ENCODE assay signal across 24 mouse cellular contexts in genomic region chr7:63916268-63916907, GRCm38 (mm10). TPM values are rescaled to one million over a fixed set of nuclear protein-coding genes. Genes with fewer than 3 reads are reported as not detected.
DNase-seq lines count a peak whose midpoint lies in the region; ATAC-seq and TF ChIP-seq lines count a peak whose summit lies in the region.
"Had no signal": no experiment of that assay in that cellular context is flagged by ENCODE, and none has a peak within 500 bp of the region (broad histone marks: within the 10 kb centered on the region; RNA-seq: fewer than 3 reads in every experiment).

E030018B13Rik (plus strand) TSS chr7:63916857.

- H3K36me3 ChIP-seq in heart, adult 2 months (ENCODE audit: control insufficient read depth, insufficient read depth, low read length), result peaks cover 45% of the 10 kb centered on the region
- H3K36me3 ChIP-seq in liver, adult 2 months (ENCODE audit: control insufficient read depth, insufficient read depth, low read length), result no peaks in the 10 kb centered on the region
- H3K36me3 ChIP-seq in liver, embryonic 11.5 days (ENCODE audit: control insufficient read depth, insufficient read depth, low read length), result no peaks in the 10 kb centered on the region
- H3K36me3 ChIP-seq in small intestine, adult 2 months (ENCODE audit: control insufficient read depth, insufficient read depth, low read length), result no peaks in the 10 kb centered on the region
- H3K36me3 ChIP-seq: heart, embryonic 15.5 days; hindbrain, embryonic 15.5 days; limb, embryonic 15.5 days; midbrain, embryonic 15.5 days had no signal

- no peak for TF ChIP-seq EP300 in heart, adult 2 months (IDR thresholded peaks at IDR 0.05; ENCODE audit: insufficient read depth, low read depth, low read length)

- TF ChIP-seq POLR2A in heart, adult 2 months (IDR thresholded peaks at IDR 0.05; ENCODE audit: insufficient read depth, low read depth, low read length), result no peak
- TF ChIP-seq POLR2A in liver, adult 2 months (IDR thresholded peaks at IDR 0.05; ENCODE audit: extremely low read depth, insufficient read depth, low read length), result no peak
- TF ChIP-seq POLR2A in small intestine, adult 2 months (IDR thresholded peaks at IDR 0.05; ENCODE audit: low read depth, low read length), result no peak

- TF ChIP-seq CTCF in heart, adult 2 months (IDR thresholded peaks at IDR 0.05), result no peak
- no peak for TF ChIP-seq CTCF in liver, adult 2 months (IDR thresholded peaks at IDR 0.05; ENCODE audit: low read depth, low read length)
- no peak for TF ChIP-seq CTCF in small intestine, adult 2 months (IDR thresholded peaks at IDR 0.05; ENCODE audit: extremely low read depth, insufficient read length, insufficient replicate concordance, low read depth, low read length)

- H3K27ac ChIP-seq in heart, adult 2 months, result peak within 1 kb of the TSS; percentile 97
- peak within 1 kb of the TSS; percentile 93 for H3K27ac ChIP-seq in liver, adult 2 months (replicated peaks; ENCODE audit: insufficient read depth, low read depth, low read length)
- H3K27ac ChIP-seq in liver, embryonic 11.5 days (ENCODE audit: low read depth, low read length), result no peak within 1 kb of the TSS
- H3K27ac ChIP-seq in small intestine, adult 2 months (ENCODE audit: insufficient read depth, low read depth, low read length), result peak within 1 kb of the TSS; percentile 84
- H3K27ac ChIP-seq: heart, embryonic 15.5 days; hindbrain, embryonic 15.5 days; limb, embryonic 15.5 days; midbrain, embryonic 15.5 days had no signal

- intact Hi-C loops in heart, adult 2 months (cut with DNase I), result no loop called here

- H3K9me3 ChIP-seq in liver, embryonic 11.5 days (ENCODE audit: control insufficient read depth, low read length), result no peaks in the 10 kb centered on the region
- H3K9me3 ChIP-seq: heart, embryonic 15.5 days; hindbrain, embryonic 15.5 days; limb, embryonic 15.5 days; midbrain, embryonic 15.5 days had no signal

- no peaks in the 10 kb centered on the region for H3K27me3 ChIP-seq in heart, adult 2 months (ENCODE audit: control insufficient read depth, insufficient read depth, low read length)
- no peaks in the 10 kb centered on the region for H3K27me3 ChIP-seq in liver, adult 2 months (ENCODE audit: control insufficient read depth, insufficient read depth, low read length)
- no peaks in the 10 kb centered on the region for H3K27me3 ChIP-seq in liver, embryonic 11.5 days (replicated peaks; ENCODE audit: control insufficient read depth, insufficient read depth, low read length)
- H3K27me3 ChIP-seq in small intestine, adult 2 months (ENCODE audit: control insufficient read depth, insufficient read depth, low read length), result no peaks in the 10 kb centered on the region
- H3K27me3 ChIP-seq: heart, embryonic 15.5 days; hindbrain, embryonic 15.5 days; limb, embryonic 15.5 days; midbrain, embryonic 15.5 days; Patski had no signal

- no peak within 1 kb of the TSS for H3K9ac ChIP-seq in heart, adult 2 months (ENCODE audit: low read depth, low read length)
- peak within 1 kb of the TSS; percentile 68 for H3K9ac ChIP-seq in liver, adult 2 months (ENCODE audit: low read depth, low read length)
- H3K9ac ChIP-seq in liver, embryonic 11.5 days (ENCODE audit: low read depth, low read length), result no peak within 1 kb of the TSS
- H3K9ac ChIP-seq: heart, embryonic 15.5 days; hindbrain, embryonic 15.5 days; limb, embryonic 15.5 days; lung, embryonic 14.5 days; midbrain, embryonic 15.5 days had no signal

- DNase-seq in heart, adult 2 months, result peak in 1 of 2 experiments; percentile 48
- no peak for DNase-seq in heart, adult 9 months (ENCODE audit: low spot score in 2 of 2)
- DNase-seq in liver, adult 2 months (ENCODE audit: extremely low read depth, low read depth, low spot score), result peak; percentile 56
- DNase-seq in liver, embryonic 11.5 days (ENCODE audit: low spot score), result no peak
- peak; percentile 78 to 80 for DNase-seq in cerebellum, postnatal 25 days
- DNase-seq in right cerebral cortex, postnatal 4 days, result no peak
- DNase-seq: adrenal gland, postnatal 25 days; lung, embryonic 14.5 days; spleen, adult 18-20 months; thymus, adult 18-20 months had no signal

- H3K4me2 ChIP-seq in liver, embryonic 11.5 days, result no peak within 1 kb of the TSS
- H3K4me2 ChIP-seq: heart, embryonic 15.5 days; hindbrain, embryonic 15.5 days; limb, embryonic 15.5 days; lung, embryonic 14.5 days; midbrain, embryonic 15.5 days had no signal

- no peak within 1 kb of the TSS for H3K4me3 ChIP-seq in heart, adult 2 months
- peak within 1 kb of the TSS; percentile 13; the same call in 1 of the 2 replicates for H3K4me3 ChIP-seq in liver, adult 2 months (ENCODE audit: insufficient read depth, low read depth, low read length)
- H3K4me3 ChIP-seq in liver, embryonic 11.5 days (ENCODE audit: low read depth, low read length), result no peak within 1 kb of the TSS
- H3K4me3 ChIP-seq in small intestine, adult 2 months (ENCODE audit: low read depth, low read length), result no peak within 1 kb of the TSS
- H3K4me3 ChIP-seq: erythroblast, embryonic 14.5 days; heart, embryonic 15.5 days; hindbrain, embryonic 15.5 days; limb, embryonic 15.5 days; midbrain, embryonic 15.5 days had no signal

- H3K79me2 ChIP-seq in heart, adult 2 months (replicated peaks; ENCODE audit: control insufficient read depth, insufficient read depth, low read length), result peaks cover 6% of the 10 kb centered on the region
- H3K79me2 ChIP-seq in liver, adult 2 months (ENCODE audit: control insufficient read depth, insufficient read depth, low read length), result peaks cover 65% of the 10 kb centered on the region

- ATAC-seq in liver, embryonic 11.5 days (replicated peaks; ENCODE audit: low FRiP score), result no peak
- ATAC-seq: activated CD4-positive, CD25-positive, alpha-beta regulatory T cell, adult 4 months; forebrain, embryonic 14.5 days; intestine, postnatal 0 days; midbrain, embryonic 15.5 days; Patski had no signal

- WGBS in heart, adult 2 months, result 57% methylated on average over 6 of the region's 6 CpGs
- WGBS in liver, adult 2 months, result 36% methylated on average over 6 of the region's 6 CpGs
- 85% methylated on average over 6 of the region's 6 CpGs for WGBS in liver, embryonic 11.5 days
- 77% methylated on average over 6 of the region's 6 CpGs for WGBS in small intestine, adult 2 months

- H3K4me1 ChIP-seq in heart, adult 2 months (ENCODE audit: control insufficient read depth, insufficient read depth, low read length), result peaks cover 75% of the 10 kb centered on the region
- H3K4me1 ChIP-seq in liver, adult 2 months (ENCODE audit: control insufficient read depth, insufficient read depth, low read length), result peaks cover 69% of the 10 kb centered on the region
- peaks cover 38% of the 10 kb centered on the region for H3K4me1 ChIP-seq in liver, embryonic 11.5 days (replicated peaks; ENCODE audit: control insufficient read depth, insufficient read depth, low read length)
- peaks cover 61% of the 10 kb centered on the region for H3K4me1 ChIP-seq in small intestine, adult 2 months (ENCODE audit: control insufficient read depth, insufficient read depth, insufficient read length, low read length)

RNA-seq across cellular contexts. Expression of gene E030018B13Rik, which starts in this region (rescaled TPM):
- not detected for total RNA-seq in heart, adult 2 months (2021)
- not detected in 2 replicates for polyA plus RNA-seq in heart, adult 2 months (2012; rRNA removed)
- total RNA-seq in liver, adult 2 months (2014; rRNA removed), result 0.09 TPM in 1 of 2 replicates, not detected in the other
- not detected in 2 replicates for polyA plus RNA-seq in liver, adult 2 months (2012; rRNA removed)
- polyA plus RNA-seq in liver, embryonic 11.5 days (2014; fragmentation: Nextera tagmentation; extraction: Ambion mirVana), result 0.25 TPM in 1 of 2 replicates, not detected in the other
- polyA plus RNA-seq in small intestine, adult 2 months (2012; rRNA removed), result not detected in 2 replicates
- total RNA-seq: adrenal gland, postnatal 25 days; layer of hippocampus, postnatal 10 days; left cerebral cortex, postnatal 25 days; megakaryocyte progenitor cell, adult 5-6 weeks had no signal
- polyA plus RNA-seq: embryonic facial prominence, embryonic 11.5 days; erythroblast, embryonic 14.5 days; forebrain, embryonic 14.5 days; hindbrain, embryonic 15.5 days; intestine, postnatal 0 days; limb, embryonic 15.5 days; Patski had no signal

Comparison
In these comparisons a context has a peak if more than half of its experiments do, and no peak if none do; other contexts are left out.
1. Peak in DNase-seq, H3K4me3 ChIP-seq, H3K27ac ChIP-seq and H3K9ac ChIP-seq in liver, adult 2 months; RNA of the gene not detected or under 1 TPM.
2. DNase-seq: peak in cerebellum, postnatal 25 days (2 of 2); none in heart, adult 9 months (0 of 2), liver, embryonic 11.5 days (single experiment) and right cerebral cortex, postnatal 4 days (single experiment).